Mouse (Mus musculus) midbrain, embryonic 13.5 days (tissue): Measurements from ENCODE around the gene D430019H16Rik. TPM values are rescaled to one million over a fixed set of nuclear protein-coding genes. Genes with fewer than 3 reads are reported as not detected.

Experiments used
- ATAC-seq: fragments of 200-750 bp; cut with Nextera tagmentation; 2 replicates; pipeline ENCODE4 v1.8.0; 2017; ENCODE audit warnings: mild to moderate bottlenecking, moderate TSS enrichment, moderate library complexity
- H3K27ac ChIP-seq: fragments of 300-500 bp; sonication (generic); 2 replicates; pipeline ENCODE4 v1.5.1; 2015; ENCODE audit warnings: inconsistent platforms, mild to moderate bottlenecking, moderate library complexity
- H3K27me3 ChIP-seq: fragments of 300-500 bp; sonication (generic); 2 replicates; pipeline ENCODE4 v1.6.1; 2015; ENCODE audit warnings: mild to moderate bottlenecking, inconsistent platforms
- H3K36me3 ChIP-seq: fragments of 300-500 bp; sonication (generic); 2 replicates; pipeline ENCODE4 v1.6.1; 2015; ENCODE audit warnings: mild to moderate bottlenecking, inconsistent platforms
- H3K4me1 ChIP-seq: fragments of 300-500 bp; sonication (generic); replicated peaks from 2 replicates; pipeline ENCODE4 v1.6.1; 2015; ENCODE audit warnings: inconsistent platforms
- H3K4me2 ChIP-seq: fragments of 300-500 bp; sonication (generic); replicated peaks from 2 replicates; pipeline ENCODE4 v1.6.1; 2015; ENCODE audit warnings: moderate library complexity, mild to moderate bottlenecking, inconsistent platforms
- H3K4me3 ChIP-seq: fragments of 300-500 bp; sonication (generic); replicated peaks from 2 replicates; pipeline ENCODE4 v1.5.1; 2015; ENCODE audit warnings: mild to moderate bottlenecking, inconsistent platforms
- H3K9ac ChIP-seq: fragments of 300-500 bp; sonication (generic); replicated peaks from 2 replicates; pipeline ENCODE4 v1.6.1; 2015; ENCODE audit warnings: mild to moderate bottlenecking, inconsistent platforms
- H3K9me3 ChIP-seq: fragments of 300-500 bp; sonication (generic); 2 replicates; pipeline ENCODE4 v1.6.1; 2016; ENCODE audit warnings: mild to moderate bottlenecking, inconsistent platforms
- WGBS: fragments of 180-500 bp; shearing (Covaris S2); methylation state at CpG from one replicate; pipeline ENCODE4 v1.1.7; 2015; 5-methylcytosine and 5-hydroxymethylcytosine counted together
- polyA plus RNA-seq: library from polyadenylated mRNA; unstranded; fragments of >200 nt; fragmentation: Nextera tagmentation; extraction: Ambion mirVana; gene quantifications from 2 replicates; pipeline ENCODE4 v1.2.1, GENCODE M21; 2015

Gene D430019H16Rik
- polyA plus RNA-seq, 1 experiment from 2014 or later, result 13.2 TPM

DNA sequence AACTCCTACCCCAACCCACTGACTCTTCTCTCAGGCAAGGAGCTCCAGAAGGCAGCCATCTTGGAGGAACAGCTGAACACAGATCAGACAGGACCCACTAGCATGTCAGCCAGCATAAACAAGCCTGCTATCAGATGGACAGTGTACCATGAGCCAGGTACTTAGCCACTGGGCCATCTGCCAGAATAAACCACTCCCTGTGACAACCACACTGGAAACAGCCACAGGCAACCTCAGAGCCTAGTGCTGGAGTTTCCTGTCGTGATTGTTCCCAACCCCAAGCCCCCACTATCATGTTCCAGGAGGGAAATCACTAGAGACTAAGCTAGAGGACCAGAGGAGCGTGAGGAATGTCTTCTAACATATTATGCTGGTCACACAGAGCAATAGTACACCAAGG is 70.1 kb downstream of the D430019H16Rik start:
- Histone ChIP-seq H3K9ac (no peak overlapping the region), H3K27ac (no peak overlapping the region), H3K4me3 (no peak overlapping the region), H3K36me3 (no peaks in the 10 kb centered on the region), H3K9me3 (no peaks in the 10 kb centered on the region), H3K4me1 (no peaks in the 10 kb centered on the region), H3K4me2 (no peak overlapping the region), H3K27me3 (no peaks in the 10 kb centered on the region)
- ATAC-seq, result no peak
- 71% methylated on average over 2 of the region's 2 CpGs for WGBS

DNA sequence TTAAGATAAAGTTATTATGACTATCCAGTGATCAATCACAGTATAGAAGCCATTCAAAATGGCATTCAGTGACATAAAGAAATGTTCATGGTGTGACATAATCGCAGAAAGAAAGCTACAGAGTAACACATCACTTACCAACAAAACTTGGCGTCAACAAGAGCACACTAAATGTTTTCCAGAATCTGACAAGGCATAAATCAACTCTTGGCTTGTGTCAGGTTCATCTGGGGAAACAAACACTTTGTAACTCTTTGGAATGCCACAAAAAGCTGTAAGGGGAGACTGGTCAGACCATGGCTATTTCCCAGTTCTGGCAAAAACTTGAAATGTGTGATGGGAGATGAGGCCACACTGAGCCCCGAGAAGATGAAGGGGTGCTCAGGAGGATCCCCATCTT is 72.5 kb downstream of the D430019H16Rik start:
- Histone ChIP-seq H3K4me1 (no peaks in the 10 kb centered on the region; the same call in 1 of the 2 replicates), H3K27me3 (no peaks in the 10 kb centered on the region), H3K4me3 (no peak overlapping the region), H3K27ac (no peak overlapping the region), H3K9ac (no peak overlapping the region), H3K4me2 (no peak overlapping the region), H3K36me3 (no peaks in the 10 kb centered on the region), H3K9me3 (no peaks in the 10 kb centered on the region)
- 98% methylated on average over 3 of the region's 3 CpGs for WGBS
- ATAC-seq, result no peak

DNA sequence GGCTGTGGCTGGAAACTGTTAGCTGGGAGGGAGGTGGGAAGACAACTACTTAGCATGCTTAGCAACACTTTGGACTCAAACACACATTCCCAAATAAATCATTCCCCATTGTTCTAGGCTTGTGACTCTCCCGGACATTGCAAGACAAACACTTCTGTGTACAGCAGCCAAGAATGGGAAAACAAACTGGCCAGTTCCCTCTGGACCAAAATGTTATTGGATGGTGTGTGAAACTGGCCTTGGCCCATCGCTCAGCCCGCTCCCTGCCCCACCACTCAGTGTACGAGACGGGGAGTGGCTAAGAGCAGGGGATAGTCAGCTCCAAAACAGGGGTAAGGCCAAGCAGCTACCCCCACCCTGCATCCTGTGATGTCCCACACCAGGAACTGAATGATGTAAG is 73.2 kb downstream of the D430019H16Rik start:
- Histone ChIP-seq H3K36me3 (no peaks in the 10 kb centered on the region), H3K4me1 (peaks cover 5% of the 10 kb centered on the region), H3K27me3 (no peaks in the 10 kb centered on the region), H3K9me3 (no peaks in the 10 kb centered on the region), H3K4me2 (no peak overlapping the region), H3K27ac (no peak overlapping the region), H3K9ac (no peak overlapping the region), H3K4me3 (no peak overlapping the region)
- ATAC-seq, result peak; percentile 53; the same call in 1 of the 2 replicates
- 77% methylated on average over 5 of the region's 5 CpGs for WGBS

DNA sequence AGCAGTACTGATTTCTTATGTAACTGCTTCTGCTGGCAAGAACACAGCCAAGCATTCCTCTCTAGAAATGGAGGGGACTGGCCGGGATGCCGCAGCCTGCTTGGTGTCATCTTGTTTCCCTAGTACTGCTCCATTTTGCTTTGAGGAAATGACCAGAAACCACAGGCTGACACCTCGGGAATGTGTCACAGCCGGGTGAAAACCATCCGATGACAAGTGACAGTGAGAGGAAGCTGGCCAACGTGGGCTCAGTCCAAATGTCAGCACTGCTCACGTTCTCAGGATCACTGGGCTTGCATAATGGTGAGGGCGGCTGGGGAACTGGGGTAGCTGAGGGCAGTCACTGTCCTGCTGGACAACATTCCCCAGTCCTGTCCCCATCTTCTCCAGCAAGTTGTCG is 75.9 kb downstream of the D430019H16Rik start:
- Histone ChIP-seq H3K4me3 (no peak overlapping the region), H3K4me2 (no peak overlapping the region), H3K27me3 (no peaks in the 10 kb centered on the region), H3K9me3 (no peaks in the 10 kb centered on the region), H3K27ac (no peak overlapping the region), H3K9ac (no peak overlapping the region), H3K36me3 (no peaks in the 10 kb centered on the region), H3K4me1 (peaks cover 12% of the 10 kb centered on the region)
- 74% methylated on average over 9 of the region's 9 CpGs for WGBS
- no peak for ATAC-seq

DNA sequence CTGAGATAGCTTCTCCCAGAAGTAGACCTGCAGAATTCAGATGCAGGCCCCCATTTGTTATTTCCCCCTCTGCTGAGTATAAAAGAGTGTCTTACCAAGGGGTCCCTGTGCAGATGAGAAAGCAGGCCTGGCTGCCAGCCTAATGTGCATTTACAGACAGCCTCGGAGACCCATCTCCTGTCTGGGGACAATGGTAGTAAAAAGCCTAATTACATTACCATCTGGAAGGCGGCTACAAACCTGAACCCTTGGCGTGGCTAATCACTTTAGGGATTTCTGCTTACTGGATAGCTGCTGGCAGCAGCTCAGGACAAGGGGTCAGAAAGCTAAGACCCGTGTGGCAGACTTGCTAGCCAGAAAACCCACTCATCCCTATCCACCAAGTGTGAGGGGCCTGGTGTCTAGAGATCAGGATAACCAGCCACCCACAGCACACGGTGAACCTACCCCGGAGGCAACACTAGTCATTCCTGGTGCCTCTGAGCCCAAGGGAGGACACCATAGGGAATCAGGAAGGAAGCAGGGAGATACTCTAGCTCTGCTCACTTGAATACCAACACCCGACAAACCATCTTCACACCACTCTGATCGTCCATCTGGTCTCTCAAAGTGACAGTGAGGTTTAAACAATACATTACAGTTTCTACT is 78.2 kb downstream of the D430019H16Rik start:
- 32% methylated on average over 8 of the region's 8 CpGs for WGBS

GRCm38 (mm10) chr12:105534842-105535241 is 81.2 kb downstream of the D430019H16Rik start:
- Histone ChIP-seq H3K36me3 (no peaks in the 10 kb centered on the region), H3K27ac (no peak overlapping the region), H3K4me1 (peaks cover 12% of the 10 kb centered on the region), H3K9ac (no peak overlapping the region), H3K4me3 (no peak overlapping the region), H3K27me3 (no peaks in the 10 kb centered on the region), H3K4me2 (no peak overlapping the region), H3K9me3 (no peaks in the 10 kb centered on the region)
- WGBS, result 92% methylated on average over 4 of the region's 4 CpGs
- ATAC-seq, result no peak

More for the DNA sequence above, 78.2 kb downstream of the D430019H16Rik start:
- no peaks in the 10 kb centered on the region for H3K9me3 ChIP-seq
- H3K4me3 ChIP-seq, result no peak overlapping the region
- no peak overlapping the region for H3K4me2 ChIP-seq
- no peak overlapping the region for H3K27ac ChIP-seq
- peaks cover 12% of the 10 kb centered on the region for H3K4me1 ChIP-seq
- H3K9ac ChIP-seq, result no peak overlapping the region
- H3K27me3 ChIP-seq, result no peaks in the 10 kb centered on the region
- no peaks in the 10 kb centered on the region for H3K36me3 ChIP-seq
- peak; percentile 30; the same call in 1 of the 2 replicates for ATAC-seq

DNA sequence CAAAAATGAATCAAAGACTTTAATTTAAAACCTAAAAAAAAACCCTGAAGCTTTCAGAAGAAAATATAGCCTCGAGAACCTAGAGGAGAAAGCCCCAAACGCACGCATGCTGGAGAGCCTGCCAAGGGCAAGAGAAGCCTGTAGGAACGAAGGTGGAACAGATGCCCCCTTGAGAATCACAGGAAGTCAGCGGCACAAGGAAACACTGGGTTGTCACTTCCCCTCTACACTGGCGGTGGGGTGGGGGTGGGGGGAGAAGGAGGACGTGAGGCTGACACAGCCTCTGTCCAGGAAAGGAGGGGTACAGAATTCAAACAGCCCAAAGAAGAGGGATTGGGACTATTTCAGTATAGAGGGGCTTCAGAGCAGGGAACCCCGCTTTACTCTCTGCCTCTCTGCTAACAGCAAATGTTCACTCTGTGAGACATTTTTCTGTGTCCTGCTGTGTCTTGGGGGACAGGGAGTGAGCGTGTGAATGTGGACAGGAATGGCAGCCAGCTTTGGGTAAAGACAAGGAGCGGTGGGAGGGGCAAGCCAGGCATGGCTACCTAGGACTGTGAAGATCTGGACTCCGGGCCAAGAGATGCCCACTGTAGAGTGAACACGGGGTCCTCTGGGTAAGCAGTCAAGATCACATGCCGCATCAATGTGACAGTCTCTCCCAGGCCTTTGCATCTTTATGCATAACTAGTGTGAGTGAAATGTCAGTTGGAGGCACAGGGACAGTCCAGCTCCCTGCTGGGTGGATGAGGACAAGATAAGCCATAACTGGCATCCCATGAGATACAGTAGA is 82.5 kb downstream of the D430019H16Rik start:
- 79% methylated on average over 13 of the region's 13 CpGs for WGBS
- Histone ChIP-seq H3K27ac (no peak overlapping the region), H3K4me2 (no peak overlapping the region), H3K9ac (no peak overlapping the region), H3K9me3 (no peaks in the 10 kb centered on the region), H3K36me3 (no peaks in the 10 kb centered on the region), H3K4me1 (peaks cover 12% of the 10 kb centered on the region), H3K27me3 (no peaks in the 10 kb centered on the region), H3K4me3 (no peak overlapping the region)
- ATAC-seq, result no peak

DNA sequence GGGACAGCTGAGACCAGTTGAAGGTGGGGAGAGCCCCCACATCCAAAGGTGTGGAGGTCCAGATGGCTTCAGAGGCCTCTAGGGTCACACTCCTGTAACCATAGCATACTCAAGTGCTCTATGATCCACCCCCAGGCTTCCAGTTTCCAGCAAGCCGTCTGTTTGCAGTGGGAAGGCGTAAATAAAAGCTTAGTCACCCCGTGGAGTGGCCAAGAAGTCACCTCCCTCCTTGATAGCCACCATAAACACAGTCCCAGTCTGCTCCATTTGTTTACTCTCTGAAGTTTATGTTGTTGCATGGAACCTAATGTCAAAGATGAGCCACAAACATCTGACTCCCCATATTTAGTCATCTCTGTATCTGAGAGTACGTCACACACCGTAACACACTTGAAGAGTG is 83.5 kb downstream of the D430019H16Rik start:
- no peaks in the 10 kb centered on the region for H3K9me3 ChIP-seq
- ATAC-seq, result no peak
- WGBS, result 74% methylated on average over 5 of the region's 5 CpGs
- H3K36me3 ChIP-seq, result no peaks in the 10 kb centered on the region
- no peak overlapping the region for H3K9ac ChIP-seq
- no peak overlapping the region for H3K27ac ChIP-seq
- H3K4me2 ChIP-seq, result no peak overlapping the region
- H3K4me3 ChIP-seq, result no peak overlapping the region
- no peaks in the 10 kb centered on the region for H3K27me3 ChIP-seq
- peaks cover 3% of the 10 kb centered on the region; the same call in 1 of the 2 replicates for H3K4me1 ChIP-seq

DNA sequence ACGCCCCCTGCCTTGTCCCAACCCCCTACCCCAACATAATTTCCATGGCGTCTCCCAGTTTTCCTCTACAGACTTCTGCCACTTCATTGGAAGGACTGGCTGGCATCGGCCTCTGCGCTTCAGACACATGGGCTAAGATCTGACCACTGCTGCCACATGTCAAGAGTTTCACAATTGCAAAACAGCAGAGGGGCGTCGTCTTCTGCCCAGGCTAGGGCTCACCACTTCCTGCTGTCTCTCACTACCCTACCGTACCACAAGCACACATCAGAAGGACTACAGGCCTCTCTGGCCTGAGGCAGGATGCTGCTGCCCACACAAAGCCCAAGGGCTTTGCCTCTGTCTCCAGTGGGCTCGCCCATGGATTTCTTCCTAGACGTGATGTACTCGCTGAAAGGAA is 86.0 kb downstream of the D430019H16Rik start:
- no peaks in the 10 kb centered on the region for H3K4me1 ChIP-seq
- 89% methylated on average over 10 of the region's 10 CpGs for WGBS
- no peak overlapping the region for H3K4me3 ChIP-seq
- no peaks in the 10 kb centered on the region for H3K36me3 ChIP-seq
- H3K4me2 ChIP-seq, result no peak overlapping the region
- H3K9me3 ChIP-seq, result no peaks in the 10 kb centered on the region
- ATAC-seq, result no peak
- no peaks in the 10 kb centered on the region for H3K27me3 ChIP-seq
- H3K27ac ChIP-seq, result no peak overlapping the region
- H3K9ac ChIP-seq, result no peak overlapping the region

DNA sequence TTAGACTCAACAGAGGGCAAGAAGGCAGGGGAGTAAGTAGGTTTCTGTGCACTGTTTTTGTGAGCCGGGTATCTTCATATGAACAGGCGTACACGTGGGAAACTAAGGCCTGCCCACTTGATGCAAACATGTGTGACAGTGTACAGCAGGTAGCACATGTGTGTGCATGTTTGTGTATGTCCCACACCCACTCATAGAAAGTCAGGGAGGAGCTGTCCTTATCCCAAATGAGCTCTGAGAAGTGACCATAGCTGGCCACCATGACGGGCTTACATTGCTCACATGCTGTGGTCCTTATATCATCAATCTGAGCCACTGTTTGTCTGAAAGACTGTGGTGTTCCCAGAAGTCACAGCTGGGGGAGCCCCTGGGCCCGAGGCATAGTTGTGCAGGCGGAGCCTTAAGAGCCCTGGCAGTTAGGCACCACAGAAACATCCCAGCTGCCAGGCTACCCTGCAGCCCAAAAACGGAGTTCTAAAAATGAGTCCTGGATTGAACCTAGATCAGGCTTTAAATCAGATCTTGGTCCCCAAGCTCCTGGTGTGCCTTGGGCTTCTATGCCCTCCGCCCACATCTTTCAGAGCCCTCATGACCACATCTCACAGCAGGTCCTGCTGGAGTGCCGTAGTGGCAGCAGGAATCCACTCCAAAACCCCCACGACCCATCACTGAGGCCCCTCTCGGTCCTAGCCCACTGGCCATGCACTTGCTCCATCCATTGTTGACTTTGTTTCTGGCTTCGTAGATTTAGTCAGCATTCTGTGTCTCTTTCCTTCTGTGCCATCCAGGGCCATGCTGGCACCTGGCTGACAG is 88.1 kb downstream of the D430019H16Rik start:
- H3K4me1 ChIP-seq, result peaks cover 11% of the 10 kb centered on the region
- H3K9ac ChIP-seq, result no peak overlapping the region
- H3K4me3 ChIP-seq, result no peak overlapping the region
- no peaks in the 10 kb centered on the region for H3K36me3 ChIP-seq
- WGBS, result 81% methylated on average over 12 of the region's 12 CpGs
- H3K27me3 ChIP-seq, result no peaks in the 10 kb centered on the region
- H3K9me3 ChIP-seq, result no peaks in the 10 kb centered on the region
- H3K27ac ChIP-seq, result no peak overlapping the region
- no peak for ATAC-seq
- no peak overlapping the region for H3K4me2 ChIP-seq

DNA sequence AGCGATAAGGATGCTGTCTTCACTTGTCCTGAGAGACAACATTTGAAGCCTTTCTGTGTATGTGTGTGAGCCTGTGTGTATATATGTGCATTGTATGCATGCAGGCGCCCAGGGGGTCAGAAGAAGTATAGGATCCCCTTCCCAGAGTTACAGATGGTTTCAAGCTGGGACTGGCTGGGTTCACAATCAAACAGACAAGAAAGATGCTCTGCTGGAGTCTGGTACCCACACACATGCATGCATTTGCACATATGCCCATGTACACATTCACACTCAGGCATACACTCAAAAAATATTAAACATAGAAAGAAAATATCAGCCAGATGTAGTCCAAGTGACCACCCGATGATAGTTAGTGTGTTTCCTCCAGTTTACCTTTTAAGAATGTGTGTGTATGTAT is 88.9 kb downstream of the D430019H16Rik start:
- no peak overlapping the region for H3K9ac ChIP-seq
- H3K27me3 ChIP-seq, result no peaks in the 10 kb centered on the region
- peaks cover 11% of the 10 kb centered on the region for H3K4me1 ChIP-seq
- no peaks in the 10 kb centered on the region for H3K36me3 ChIP-seq
- no peak overlapping the region for H3K4me2 ChIP-seq
- whole genome bisulfite sequencing, result 90% methylated on average over 3 of the region's 3 CpGs
- no peaks in the 10 kb centered on the region for H3K9me3 ChIP-seq
- no peak overlapping the region for H3K27ac ChIP-seq
- no peak for ATAC-seq
- H3K4me3 ChIP-seq, result no peak overlapping the region
